Mouse (Mus musculus) embryonic facial prominence, embryonic 13.5 days (tissue): ENCODE data around the gene Nfya. TPM values are rescaled to one million over a fixed set of nuclear protein-coding genes. Genes with fewer than 3 reads are reported as not detected.

Experiments
- ATAC-seq: fragments of 200-750 bp; cut with Nextera tagmentation; 2 replicates; pipeline ENCODE4 v1.8.0; 2017; ENCODE audit warnings: low read depth; ENCODE audit not compliant: insufficient number of reproducible peaks, insufficient read depth, low FRiP score, low TSS enrichment
- H3K27ac ChIP-seq: fragments of 300-500 bp; sonication (generic); 2 replicates; pipeline ENCODE4 v1.5.1; 2015; ENCODE audit warnings: moderate library complexity, mild to moderate bottlenecking, inconsistent platforms
- H3K27me3 ChIP-seq: fragments of 300-500 bp; sonication (generic); 2 replicates; pipeline ENCODE4 v1.6.1; 2015; ENCODE audit warnings: mild to moderate bottlenecking, inconsistent platforms
- H3K36me3 ChIP-seq: fragments of 300-500 bp; sonication (generic); 2 replicates; pipeline ENCODE4 v1.6.1; 2015; ENCODE audit warnings: mild to moderate bottlenecking, inconsistent platforms
- H3K4me1 ChIP-seq: fragments of 300-500 bp; sonication (generic); 2 replicates; pipeline ENCODE4 v1.6.1; 2015; ENCODE audit warnings: inconsistent platforms
- H3K4me2 ChIP-seq: fragments of 300-500 bp; sonication (generic); 2 replicates; pipeline ENCODE4 v1.6.1; 2015; ENCODE audit warnings: moderate library complexity, mild to moderate bottlenecking, inconsistent platforms
- H3K4me3 ChIP-seq: fragments of 300-500 bp; sonication (generic); 2 replicates; pipeline ENCODE4 v1.5.1; 2015; ENCODE audit warnings: mild to moderate bottlenecking, inconsistent platforms
- H3K9ac ChIP-seq: fragments of 300-500 bp; sonication (generic); 2 replicates; pipeline ENCODE4 v1.6.1; 2015; ENCODE audit warnings: mild to moderate bottlenecking, inconsistent platforms
- H3K9me3 ChIP-seq: fragments of 300-500 bp; sonication (generic); 2 replicates; pipeline ENCODE4 v1.6.1; 2016; ENCODE audit warnings: inconsistent platforms
- WGBS: fragments of 180-500 bp; shearing (Covaris S2); methylation state at CpG from one replicate; pipeline ENCODE4 v1.1.7; 2015; ENCODE audit warnings: mixed read lengths; 5-methylcytosine and 5-hydroxymethylcytosine counted together
- polyA plus RNA-seq: library from polyadenylated mRNA; unstranded; fragments of >200 nt; fragmentation: Nextera tagmentation; extraction: Ambion mirVana; gene quantifications from 2 replicates; pipeline ENCODE4 v1.2.1, GENCODE M21; 2015

Gene Nfya
- 16.0 and 18.9 TPM in 2 replicates for polyA plus RNA-seq

- ATAC-seq: peak; percentile 97
These were observed at the start of gene Nfya, which contains the start of gene Oard1 for GRCm38 (mm10) chr17:48409380-48410298. TSS of gene Nfya (minus strand) at chr17:48409906. TSS of gene Oard1 (plus strand) at chr17:48410014.

GRCm38 (mm10) chr17:48457971-48458653 is 48.4 kb upstream of the Nfya start:
- ATAC-seq: no peak
- H3K9ac ChIP-seq: no peak overlapping the region
- no peaks in the 10 kb centered on the region for H3K9me3 ChIP-seq
- no peak overlapping the region for H3K4me3 ChIP-seq
- no peak overlapping the region for H3K27ac ChIP-seq
- H3K4me1 ChIP-seq: peaks cover 3% of the 10 kb centered on the region; the same call in 1 of the 2 replicates
- no peaks in the 10 kb centered on the region for H3K27me3 ChIP-seq
- WGBS: 80% methylated on average over 13 of the region's 13 CpGs
- no peak overlapping the region for H3K4me2 ChIP-seq
- H3K36me3 ChIP-seq: no peaks in the 10 kb centered on the region

More at GRCm38 (mm10) chr17:48409380-48410298, at the start of gene Nfya, which contains the start of gene Oard1:
- H3K4me1 ChIP-seq: peaks cover 27% of the 10 kb centered on the region
- peak within 1 kb of the TSS; percentile 100 for H3K27ac ChIP-seq
- no peaks in the 10 kb centered on the region for H3K9me3 ChIP-seq
- peak within 1 kb of the TSS; percentile 100 for H3K9ac ChIP-seq
- H3K4me2 ChIP-seq: peak within 1 kb of the TSS; percentile 79
- H3K4me3 ChIP-seq: peak within 1 kb of the TSS; percentile 87
- H3K36me3 ChIP-seq: peaks cover 16% of the 10 kb centered on the region
- no peaks in the 10 kb centered on the region for H3K27me3 ChIP-seq
- WGBS: under 1% methylated on average over 83 of the region's 84 CpGs

- no peaks in the 10 kb centered on the region for H3K9me3 ChIP-seq
- no peak overlapping the region for H3K27ac ChIP-seq
- H3K9ac ChIP-seq: no peak overlapping the region
- peaks cover 3% of the 10 kb centered on the region; the same call in 1 of the 2 replicates for H3K4me1 ChIP-seq
- WGBS: 81% methylated on average over 2 of the region's 2 CpGs
- no peak overlapping the region for H3K4me3 ChIP-seq
- no peaks in the 10 kb centered on the region for H3K27me3 ChIP-seq
- no peak for ATAC-seq
- H3K36me3 ChIP-seq: no peaks in the 10 kb centered on the region
- H3K4me2 ChIP-seq: no peak overlapping the region
These were observed 46.2 kb upstream of the Nfya start for GRCm38 (mm10) chr17:48455955-48456354.

DNA sequence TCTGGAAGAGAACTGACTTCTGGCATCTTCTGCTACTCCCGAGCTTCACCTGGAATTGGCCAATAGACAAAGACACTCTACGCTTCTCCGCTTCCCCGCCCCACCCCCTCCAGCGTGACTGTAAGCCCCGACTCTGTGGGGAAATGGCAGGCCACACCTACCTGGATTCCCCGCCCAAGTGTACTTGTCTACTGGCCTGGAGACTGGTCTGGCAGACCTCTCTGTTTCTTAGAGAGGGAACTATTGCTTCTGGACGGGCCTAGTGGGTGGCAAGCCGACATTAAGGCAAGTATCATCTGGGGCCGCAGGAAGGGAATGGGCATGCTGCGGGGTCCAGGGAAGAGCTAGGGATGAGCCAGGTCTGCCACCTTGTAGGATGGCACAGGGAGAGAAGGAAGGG is 45.0 kb upstream of the Nfya start, which contains the start of gene Unc5cl:
Unc5cl (plus strand) TSS at position 214 of the 400 bp plus-strand sequence.
- ATAC-seq: no peak
- 50% methylated on average over 11 of the region's 11 CpGs for WGBS
- no peak within 1 kb of the TSS for H3K27ac ChIP-seq

DNA sequence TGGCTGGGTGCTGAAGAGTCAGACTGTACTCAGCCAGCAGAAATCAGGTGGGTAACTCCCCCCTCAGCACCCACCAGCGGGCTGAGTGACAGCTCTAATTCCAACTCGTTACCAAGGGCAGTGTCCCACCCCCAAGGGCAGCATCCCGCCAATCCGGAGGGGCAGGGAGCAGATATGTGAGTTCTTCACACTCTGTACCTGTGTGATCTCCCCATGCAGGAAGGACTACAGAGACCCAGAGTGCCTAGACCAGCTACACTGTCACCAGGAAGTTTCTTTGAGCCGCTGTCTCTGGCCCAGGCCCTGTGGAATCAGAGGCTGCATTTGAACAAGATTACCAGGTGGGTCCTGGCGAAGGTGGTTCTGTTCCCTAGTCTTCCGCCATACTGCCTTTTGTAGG is 44.5 kb upstream of the Nfya start:
- no peak overlapping the region for H3K27ac ChIP-seq
- 54% methylated on average over 7 of the region's 7 CpGs for WGBS

More for the DNA sequence above, 45.0 kb upstream of the Nfya start, which contains the start of gene Unc5cl:
- H3K36me3 ChIP-seq: no peaks in the 10 kb centered on the region
- H3K4me1 ChIP-seq: peaks cover 3% of the 10 kb centered on the region; the same call in 1 of the 2 replicates
- no peak within 1 kb of the TSS; the same call in 1 of the 2 replicates for H3K4me2 ChIP-seq
- H3K27me3 ChIP-seq: no peaks in the 10 kb centered on the region
- H3K9ac ChIP-seq: no peak within 1 kb of the TSS
- no peaks in the 10 kb centered on the region for H3K9me3 ChIP-seq
- no peak within 1 kb of the TSS for H3K4me3 ChIP-seq

DNA sequence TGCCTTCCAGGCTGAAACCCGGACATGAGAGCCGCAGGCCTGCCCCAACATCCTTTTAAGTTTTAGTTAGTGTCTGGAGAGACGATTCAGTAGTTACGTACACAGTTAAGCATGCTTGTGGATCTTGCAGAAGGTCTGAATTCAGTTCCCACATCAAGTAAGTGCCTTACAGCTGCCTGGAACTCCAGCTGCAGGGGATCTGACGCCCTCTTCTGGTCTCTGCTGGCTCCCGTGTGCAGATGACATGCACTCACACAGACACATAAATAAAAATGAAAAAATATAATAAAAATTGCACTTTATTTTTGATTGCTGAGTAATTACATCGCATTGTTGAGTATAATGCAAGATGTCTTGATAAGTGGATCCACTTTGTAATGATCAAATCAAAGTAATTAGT is 43.8 kb upstream of the Nfya start:
- Histone ChIP-seq H3K27ac (no peak overlapping the region), H3K9ac (no peak overlapping the region), H3K27me3 (no peaks in the 10 kb centered on the region), H3K4me1 (peaks cover 3% of the 10 kb centered on the region; the same call in 1 of the 2 replicates), H3K4me2 (no peak overlapping the region), H3K36me3 (no peaks in the 10 kb centered on the region), H3K4me3 (no peak overlapping the region), H3K9me3 (no peaks in the 10 kb centered on the region)
- no peak for ATAC-seq
- 70% methylated on average over 7 of the region's 7 CpGs for WGBS

More for the DNA sequence above, 44.5 kb upstream of the Nfya start:
- no peaks in the 10 kb centered on the region for H3K36me3 ChIP-seq
- ATAC-seq: no peak
- H3K4me1 ChIP-seq: peaks cover 3% of the 10 kb centered on the region; the same call in 1 of the 2 replicates
- H3K4me2 ChIP-seq: no peak overlapping the region; the same call in 1 of the 2 replicates
- H3K9ac ChIP-seq: no peak overlapping the region
- no peak overlapping the region for H3K4me3 ChIP-seq
- H3K9me3 ChIP-seq: no peaks in the 10 kb centered on the region
- H3K27me3 ChIP-seq: no peaks in the 10 kb centered on the region

- H3K4me3 ChIP-seq: no peak overlapping the region
- H3K36me3 ChIP-seq: no peaks in the 10 kb centered on the region
- no peak for ATAC-seq
- no peak overlapping the region for H3K27ac ChIP-seq
- WGBS: 70% methylated on average over 9 of the region's 9 CpGs
- H3K9ac ChIP-seq: no peak overlapping the region
- H3K27me3 ChIP-seq: no peaks in the 10 kb centered on the region
- H3K4me1 ChIP-seq: peaks cover 3% of the 10 kb centered on the region; the same call in 1 of the 2 replicates
- H3K9me3 ChIP-seq: no peaks in the 10 kb centered on the region
- no peak overlapping the region for H3K4me2 ChIP-seq
These were observed 42.2 kb upstream of the Nfya start for GRCm38 (mm10) chr17:48451753-48452444.

- no peaks in the 10 kb centered on the region for H3K27me3 ChIP-seq
- no peak within 1 kb of the TSS for H3K9ac ChIP-seq
- no peaks in the 10 kb centered on the region for H3K9me3 ChIP-seq
- 69% methylated on average over 7 of the region's 7 CpGs for WGBS
- no peak within 1 kb of the TSS for H3K4me3 ChIP-seq
- H3K27ac ChIP-seq: no peak within 1 kb of the TSS
- no peak within 1 kb of the TSS for H3K4me2 ChIP-seq
- peaks cover 3% of the 10 kb centered on the region; the same call in 1 of the 2 replicates for H3K4me1 ChIP-seq
- H3K36me3 ChIP-seq: no peaks in the 10 kb centered on the region
- ATAC-seq: no peak
These were observed 41.6 kb upstream of the Nfya start, which contains the start of gene Tspo2 for GRCm38 (mm10) chr17:48451353-48451675. TSS of gene Tspo2 (minus strand) at chr17:48451522.

DNA sequence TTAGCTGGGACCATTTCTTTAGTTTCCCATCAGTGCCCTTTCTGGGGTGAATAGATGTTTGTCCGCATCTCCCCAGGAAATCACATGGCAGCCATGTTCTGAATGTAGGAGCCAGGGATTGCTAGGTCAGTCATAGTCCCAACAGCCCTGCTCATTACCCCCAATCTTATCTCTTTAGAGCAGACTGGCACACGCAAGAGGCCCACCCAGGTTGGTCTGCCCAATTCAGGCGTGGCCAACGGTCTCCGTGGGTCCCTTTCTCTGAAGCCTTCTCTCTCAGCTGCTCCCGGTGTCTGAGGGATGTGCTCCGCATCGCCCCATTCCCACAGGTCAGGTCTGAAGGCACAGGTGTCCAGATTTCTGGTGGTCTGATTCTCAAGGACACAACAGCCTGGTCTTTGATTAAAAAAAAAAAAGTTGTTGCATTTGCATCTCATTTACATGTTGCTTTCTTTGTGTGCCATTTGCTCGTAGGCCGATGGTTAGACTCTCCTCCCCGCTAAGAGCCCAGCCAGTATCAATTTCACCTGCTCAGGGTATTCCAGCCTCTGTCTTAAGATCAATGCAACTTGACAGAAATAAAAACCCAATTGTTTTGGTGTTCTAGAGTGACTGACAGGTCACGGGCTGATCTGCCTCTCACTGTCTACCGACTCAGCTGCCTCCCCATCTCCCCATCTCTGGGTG is 41.1 kb upstream of the Nfya start:
- Histone ChIP-seq H3K9me3 (no peaks in the 10 kb centered on the region), H3K9ac (no peak overlapping the region), H3K4me1 (peaks cover 3% of the 10 kb centered on the region; the same call in 1 of the 2 replicates), H3K4me3 (no peak overlapping the region), H3K36me3 (no peaks in the 10 kb centered on the region), H3K27me3 (no peaks in the 10 kb centered on the region), H3K27ac (no peak overlapping the region), H3K4me2 (no peak overlapping the region)
- WGBS: 80% methylated on average over 13 of the region's 13 CpGs
- ATAC-seq: no peak

GRCm38 (mm10) chr17:48447675-48448074 is 38.0 kb upstream of the Nfya start:
- Histone ChIP-seq H3K4me3 (no peak overlapping the region), H3K9ac (no peak overlapping the region), H3K4me2 (no peak overlapping the region), H3K36me3 (no peaks in the 10 kb centered on the region), H3K27ac (no peak overlapping the region), H3K27me3 (no peaks in the 10 kb centered on the region), H3K9me3 (no peaks in the 10 kb centered on the region), H3K4me1 (no peaks in the 10 kb centered on the region)
- WGBS: 66% methylated on average over 8 of the region's 8 CpGs
- ATAC-seq: no peak
